Mouse (Mus musculus) cerebellum, adult 2 months (tissue): Measurements from ENCODE around the gene Ccdc144b.

ENCODE experiments used
- CTCF ChIP-seq: fragments of 200-500 bp; IDR thresholded peaks from 2 replicates; pipeline ENCODE4 v1.5.1; 2011; ENCODE audit warnings: low read depth, mild to moderate bottlenecking, control low read depth, low read length, moderate library complexity, borderline replicate concordance; ENCODE audit not compliant: insufficient read depth
- POLR2A ChIP-seq: fragments of 200-500 bp; IDR thresholded peaks from 2 replicates; pipeline ENCODE4 v1.6.1; 2011; ENCODE audit warnings: low read length, control low read depth, borderline replicate concordance; ENCODE audit not compliant: insufficient read depth

DNA sequence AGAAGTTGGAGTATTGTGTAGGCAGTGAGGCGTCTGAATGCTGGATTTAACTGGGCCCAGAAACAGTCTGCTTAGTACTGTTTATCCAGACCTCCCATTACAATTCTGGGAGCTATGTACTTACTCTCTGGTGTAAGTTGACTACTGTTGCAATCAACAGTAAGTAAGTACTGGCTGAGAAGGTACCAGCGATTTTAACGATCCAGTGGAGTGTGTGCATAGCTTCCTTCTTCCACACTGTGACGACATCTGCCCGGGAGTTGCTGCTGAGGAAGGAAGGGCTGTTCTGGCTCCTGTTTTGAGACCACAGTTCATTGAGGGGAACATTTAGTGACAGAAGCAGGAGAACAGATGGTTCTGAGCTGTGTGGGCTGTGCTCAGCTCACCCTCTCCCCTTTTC is 17.7 kb upstream of the Ccdc144b start:
- TF ChIP-seq CTCF (no peak), POLR2A (no peak)
